Mouse (Mus musculus): ENCODE measurements around the gene Mapk11. TPM values are rescaled to one million over a fixed set of nuclear protein-coding genes. Genes with fewer than 3 reads are reported as not detected.

Mapk11 gene
- total and polyA plus RNA-seq, 3 experiments, result 0.04 TPM; not detected in 1

DNA sequence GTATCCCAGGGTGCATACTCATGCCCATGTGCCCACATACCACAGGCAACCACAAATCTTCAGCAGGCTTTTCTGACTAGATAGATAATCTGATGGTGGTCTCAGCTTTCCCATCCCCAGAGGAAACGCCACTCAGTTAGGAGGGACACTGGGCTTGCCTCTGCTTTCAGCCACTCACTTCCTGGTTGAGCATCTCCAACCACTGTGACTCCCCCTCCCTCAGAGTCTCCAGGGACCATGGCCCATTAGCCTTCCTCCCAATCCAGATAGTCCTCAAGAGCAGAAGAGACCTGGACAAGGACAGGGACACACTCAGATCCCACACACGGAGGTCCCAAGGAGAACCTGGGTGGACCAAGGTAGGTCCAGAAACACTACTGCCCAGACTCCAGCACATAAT is 6.3 kb downstream of the Mapk11 start:
- H3K27ac ChIP-seq (ENCODE audit: control insufficient read depth, low read depth, low read length), result no peak overlapping the region
- no peak for DNase-seq (ENCODE audit: low read depth, low spot score)
- no peak overlapping the region for H3K9ac ChIP-seq (ENCODE audit: control insufficient read depth, low read depth, low read length, poor library complexity, severe bottlenecking)
- no peaks in the 10 kb centered on the region for H3K36me3 ChIP-seq (ENCODE audit: control insufficient read depth in 1 of 2, insufficient read depth in 2 of 2, low read length in 2 of 2)
- no peak overlapping the region for H3K4me3 ChIP-seq (ENCODE audit: control insufficient read depth in 1 of 2, insufficient read depth in 1 of 2, low read depth in 2 of 2, low read length in 2 of 2)
- no peaks in the 10 kb centered on the region for H3K4me1 ChIP-seq (ENCODE audit: control insufficient read depth in 1 of 2, insufficient read depth in 2 of 2, low read length in 2 of 2)
- no peaks in the 10 kb centered on the region for H3K9me3 ChIP-seq (replicated peaks; ENCODE audit: insufficient read depth, low read length)
- TF ChIP-seq POLR2AphosphoS5 (IDR thresholded peaks at IDR 0.05; ENCODE audit: borderline replicate concordance, low read depth, low read length), result no peak
- TF ChIP-seq HCFC1 (IDR thresholded peaks at IDR 0.05; ENCODE audit: low read depth, low read length), result no peak
- TF ChIP-seq MXI1 (IDR thresholded peaks at IDR 0.05; ENCODE audit: low read depth, low read length), result no peak
- TF ChIP-seq E2F4 (IDR thresholded peaks at IDR 0.05; ENCODE audit: borderline replicate concordance, low read depth, low read length), result no peak
- no peak for TF ChIP-seq RCOR1 (IDR thresholded peaks at IDR 0.05; ENCODE audit: low read depth, low read length)
- no peak for TF ChIP-seq CTCF (IDR thresholded peaks at IDR 0.05 in 2 of 3, conservative IDR thresholded peaks at IDR 0.05 in 1 of 3; ENCODE audit: control insufficient read depth in 1 of 3, insufficient read depth in 1 of 3, low read depth in 2 of 3, low read length in 3 of 3, poor library complexity in 1 of 3, severe bottlenecking in 1 of 3)
- no peak for TF ChIP-seq KAT2A (conservative IDR thresholded peaks at IDR 0.05; ENCODE audit: low read depth, low read length)
- no peak for TF ChIP-seq SIN3A (IDR thresholded peaks at IDR 0.05; ENCODE audit: low read length)
- TF ChIP-seq BHLHE40 (IDR thresholded peaks at IDR 0.05; ENCODE audit: borderline replicate concordance, low read depth, low read length), result no peak
- TF ChIP-seq CHD2 (IDR thresholded peaks at IDR 0.05; ENCODE audit: low read length), result no peak
- TF ChIP-seq GATA1 (IDR thresholded peaks at IDR 0.05; ENCODE audit: low read depth, low read length), result no peak
- no peak for TF ChIP-seq MAX (IDR thresholded peaks at IDR 0.05; ENCODE audit: low read length)
- TF ChIP-seq ZNF384 (IDR thresholded peaks at IDR 0.05; ENCODE audit: low read depth, low read length), result no peak
- no peaks in the 10 kb centered on the region; a peak in 1 of 4 replicates for H3K27me3 ChIP-seq (ENCODE audit: control insufficient read depth in 1 of 2, insufficient read depth in 2 of 2, low read length in 2 of 2)
- H3K79me2 ChIP-seq (ENCODE audit: control insufficient read depth, insufficient read depth, low read length, poor library complexity), result no peaks in the 10 kb centered on the region

DNA sequence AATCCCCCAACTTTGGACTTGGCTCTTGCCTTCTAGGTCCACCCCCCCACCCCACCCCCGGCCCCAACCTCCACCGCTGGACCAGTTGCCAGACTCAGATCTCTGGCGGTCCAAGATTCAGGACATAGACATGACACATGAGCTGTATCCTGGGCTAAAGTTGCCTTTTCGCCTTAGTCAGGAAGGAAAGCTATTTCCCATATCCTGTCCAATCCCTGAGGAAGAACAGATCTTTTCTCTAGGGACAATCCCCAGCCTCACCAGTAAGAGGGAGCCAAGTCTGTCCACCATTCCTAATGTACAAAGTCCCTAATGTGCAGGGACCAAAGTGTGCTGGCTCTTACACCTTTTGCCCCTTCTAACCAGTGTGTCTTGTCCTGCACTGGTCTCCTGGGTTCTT is 7.5 kb downstream of the Mapk11 start:
- H3K4me3 ChIP-seq (ENCODE audit: control insufficient read depth in 1 of 2, insufficient read depth in 1 of 2, low read depth in 2 of 2, low read length in 2 of 2), result no peak overlapping the region
- H3K9ac ChIP-seq (ENCODE audit: control insufficient read depth, low read depth, low read length, poor library complexity, severe bottlenecking), result no peak overlapping the region
- H3K79me2 ChIP-seq (ENCODE audit: control insufficient read depth, insufficient read depth, low read length, poor library complexity), result no peaks in the 10 kb centered on the region
- no peak overlapping the region for H3K27ac ChIP-seq (ENCODE audit: control insufficient read depth, low read depth, low read length)
- no peaks in the 10 kb centered on the region; a peak in 1 of 4 replicates for H3K27me3 ChIP-seq (ENCODE audit: control insufficient read depth in 1 of 2, insufficient read depth in 2 of 2, low read length in 2 of 2)
- TF ChIP-seq POLR2A (IDR thresholded peaks at IDR 0.05; ENCODE audit: control insufficient read depth in 1 of 2, insufficient read depth in 1 of 2, low read depth in 1 of 2, low read length in 2 of 2, poor library complexity in 1 of 2), result no peak
- no peak for TF ChIP-seq MYC (IDR thresholded peaks at IDR 0.05; ENCODE audit: low read depth, low read length)
- TF ChIP-seq JUND (IDR thresholded peaks at IDR 0.05; ENCODE audit: low read depth, low read length), result no peak
- TF ChIP-seq ETS1 (IDR thresholded peaks at IDR 0.05; ENCODE audit: low read depth, low read length), result no peak
- no peak for TF ChIP-seq E2F4 (IDR thresholded peaks at IDR 0.05; ENCODE audit: borderline replicate concordance, low read depth, low read length)
- no peak for TF ChIP-seq RCOR1 (IDR thresholded peaks at IDR 0.05; ENCODE audit: low read depth, low read length)
- TF ChIP-seq USF2 (IDR thresholded peaks at IDR 0.05; ENCODE audit: borderline replicate concordance in 1 of 2, insufficient read depth in 1 of 2, low read depth in 1 of 2, low read length in 2 of 2), result no peak
- no peak for TF ChIP-seq MAFK (IDR thresholded peaks at IDR 0.05; ENCODE audit: borderline replicate concordance, low read depth, low read length)
- TF ChIP-seq ZC3H11A (IDR thresholded peaks at IDR 0.05; ENCODE audit: low read depth, low read length), result no peak
- no peak for TF ChIP-seq ELF1 (IDR thresholded peaks at IDR 0.05; ENCODE audit: low read depth, low read length)
- TF ChIP-seq SMC3 (IDR thresholded peaks at IDR 0.05; ENCODE audit: low read depth, low read length), result no peak
- no peak for TF ChIP-seq CTCF (IDR thresholded peaks at IDR 0.05 in 2 of 3, conservative IDR thresholded peaks at IDR 0.05 in 1 of 3; ENCODE audit: control insufficient read depth in 1 of 3, insufficient read depth in 1 of 3, low read depth in 2 of 3, low read length in 3 of 3, poor library complexity in 1 of 3, severe bottlenecking in 1 of 3)
- TF ChIP-seq CHD2 (IDR thresholded peaks at IDR 0.05; ENCODE audit: low read length), result no peak
- TF ChIP-seq SIN3A (IDR thresholded peaks at IDR 0.05; ENCODE audit: low read length), result no peak
- no peak for TF ChIP-seq ZKSCAN1 (IDR thresholded peaks at IDR 0.05; ENCODE audit: low read depth, low read length)
- TF ChIP-seq USF1 (IDR thresholded peaks at IDR 0.05; ENCODE audit: low read depth, low read length), result no peak
- TF ChIP-seq EP300 (IDR thresholded peaks at IDR 0.05; ENCODE audit: low read depth in 1 of 2, low read length in 2 of 2), result no peak
- H3K4me1 ChIP-seq (ENCODE audit: control insufficient read depth in 1 of 2, insufficient read depth in 2 of 2, low read length in 2 of 2), result no peaks in the 10 kb centered on the region
- no peaks in the 10 kb centered on the region for H3K9me3 ChIP-seq (replicated peaks; ENCODE audit: insufficient read depth, low read length)
- DNase-seq (ENCODE audit: low read depth, low spot score), result no peak
- no peaks in the 10 kb centered on the region for H3K36me3 ChIP-seq (ENCODE audit: control insufficient read depth in 1 of 2, insufficient read depth in 2 of 2, low read length in 2 of 2)

Data from MEL (cell line).